Mouse (Mus musculus) cerebellum, adult 9-10 months (tissue): Measurements from ENCODE around the gene Chic2.

ENCODE experiments used
- DNase-seq: peaks from one replicate; pipeline ENCODE4 v3.0.0; 2022

The Chic2 gene

DNA sequence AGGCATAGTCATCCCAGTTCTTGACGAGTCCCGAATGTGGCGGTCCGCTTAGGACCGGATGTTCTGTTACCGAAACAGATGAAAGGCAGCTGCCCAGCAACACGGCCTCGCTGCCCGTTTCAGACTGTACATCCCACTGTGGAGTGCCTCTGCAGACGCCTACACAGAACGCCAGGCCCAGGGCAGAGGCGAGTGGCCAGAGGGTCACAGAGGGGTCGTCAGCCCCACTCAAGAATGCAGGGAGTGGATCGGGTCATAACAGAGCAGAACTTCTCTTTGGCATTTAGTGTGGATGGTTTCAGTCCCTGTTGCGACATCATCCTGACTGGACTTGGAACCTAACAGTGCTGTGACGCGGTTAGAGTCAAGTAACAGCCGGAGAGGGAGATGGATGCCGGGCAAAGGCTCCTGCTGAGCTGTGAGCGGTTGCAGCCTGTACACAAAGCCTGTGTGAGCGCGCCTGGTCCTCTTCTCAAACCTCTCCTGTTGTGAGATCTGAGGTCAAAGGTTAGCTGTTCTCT, 70.5 kb downstream of the Chic2 start:
- DNase-seq, result no peak

GRCm38 (mm10) chr5:74971418-74971817, 73.2 kb downstream of the Chic2 start:
- no peak for DNase-seq

DNA sequence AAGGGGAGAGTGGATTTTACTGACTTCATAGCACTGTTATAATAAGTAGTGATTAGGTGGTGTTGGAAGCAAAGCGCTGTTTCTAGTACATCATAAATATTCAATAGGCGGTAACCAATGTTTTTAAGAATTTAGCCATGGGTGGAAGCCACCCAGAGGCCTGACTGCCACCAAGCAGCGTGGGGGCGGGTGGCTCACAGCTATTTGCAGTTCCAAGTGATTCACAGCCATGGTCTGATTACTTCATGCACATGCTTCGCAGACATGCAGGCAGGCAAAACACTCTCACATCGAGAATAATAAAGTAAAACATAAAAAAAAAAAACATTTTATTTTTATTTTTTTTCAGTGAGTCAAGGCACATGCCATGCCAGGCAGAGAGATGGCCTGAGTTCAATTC, 75.2 kb downstream of the Chic2 start:
- no peak for DNase-seq

DNA sequence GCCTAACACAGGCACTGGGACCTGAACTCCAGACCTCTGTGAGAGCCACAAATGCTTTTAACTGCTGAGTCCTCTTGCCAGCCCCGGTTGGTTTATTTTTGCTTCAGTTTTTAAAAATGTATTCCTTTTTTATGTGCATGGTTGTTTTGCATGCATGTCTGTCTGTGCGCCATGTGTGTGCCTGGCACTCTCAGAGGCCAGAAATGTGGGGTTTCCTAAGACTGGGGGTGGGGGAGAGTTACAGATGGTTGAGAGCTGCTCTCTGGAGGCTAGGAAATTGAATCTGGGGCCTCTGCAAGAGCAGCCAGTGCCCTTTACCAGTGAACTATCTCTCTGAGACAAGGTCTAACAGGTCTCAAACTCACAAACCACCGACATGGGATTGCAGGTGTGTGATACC, 76.7 kb downstream of the Chic2 start:
- DNase-seq, result no peak

- DNase-seq, result no peak
These were observed 77.7 kb downstream of the Chic2 start for GRCm38 (mm10) chr5:74966891-74967290.

DNA sequence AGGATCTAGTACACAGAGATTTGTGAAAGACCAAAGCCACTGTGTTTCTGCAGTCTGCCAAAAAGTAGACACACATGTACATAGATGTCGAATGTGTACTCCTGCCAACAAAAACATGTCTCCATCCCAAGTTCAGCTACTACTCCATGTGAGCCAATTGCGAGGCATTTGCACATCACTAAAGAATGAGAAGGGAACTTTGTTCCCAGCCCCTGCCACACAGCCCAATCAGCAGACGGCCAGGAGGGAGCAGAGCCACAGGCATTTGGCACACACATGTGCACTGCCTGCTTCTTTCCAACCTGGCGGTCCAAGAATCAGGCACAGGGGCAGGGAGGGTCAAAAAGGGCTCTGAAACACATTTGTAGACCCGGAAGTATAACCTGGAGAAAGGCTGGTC, 81.8 kb downstream of the Chic2 start:
- no peak for DNase-seq

GRCm38 (mm10) chr5:74960840-74961543, 83.6 kb downstream of the Chic2 start:
- DNase-seq, result peak; percentile 23

DNA sequence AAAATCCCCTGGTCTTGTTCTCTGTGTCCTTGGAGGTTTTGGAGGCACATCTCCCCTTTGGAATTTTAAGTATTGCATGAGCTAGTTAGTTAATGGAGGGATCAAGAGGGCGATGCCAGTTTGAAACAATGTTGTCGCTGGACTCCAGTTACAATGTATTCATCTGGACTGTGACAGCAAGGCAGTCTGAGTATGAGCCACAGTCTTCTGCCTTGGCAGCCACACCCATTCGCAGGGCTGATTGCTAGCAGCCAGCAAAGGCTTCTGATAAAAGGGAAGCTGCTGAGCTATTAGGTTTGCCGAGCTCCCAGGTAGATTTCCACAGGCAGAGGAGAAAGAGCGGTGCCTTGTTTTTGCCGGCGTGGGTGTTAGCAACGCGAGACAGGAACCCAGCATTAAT, 84.3 kb downstream of the Chic2 start:
- no peak for DNase-seq

DNA sequence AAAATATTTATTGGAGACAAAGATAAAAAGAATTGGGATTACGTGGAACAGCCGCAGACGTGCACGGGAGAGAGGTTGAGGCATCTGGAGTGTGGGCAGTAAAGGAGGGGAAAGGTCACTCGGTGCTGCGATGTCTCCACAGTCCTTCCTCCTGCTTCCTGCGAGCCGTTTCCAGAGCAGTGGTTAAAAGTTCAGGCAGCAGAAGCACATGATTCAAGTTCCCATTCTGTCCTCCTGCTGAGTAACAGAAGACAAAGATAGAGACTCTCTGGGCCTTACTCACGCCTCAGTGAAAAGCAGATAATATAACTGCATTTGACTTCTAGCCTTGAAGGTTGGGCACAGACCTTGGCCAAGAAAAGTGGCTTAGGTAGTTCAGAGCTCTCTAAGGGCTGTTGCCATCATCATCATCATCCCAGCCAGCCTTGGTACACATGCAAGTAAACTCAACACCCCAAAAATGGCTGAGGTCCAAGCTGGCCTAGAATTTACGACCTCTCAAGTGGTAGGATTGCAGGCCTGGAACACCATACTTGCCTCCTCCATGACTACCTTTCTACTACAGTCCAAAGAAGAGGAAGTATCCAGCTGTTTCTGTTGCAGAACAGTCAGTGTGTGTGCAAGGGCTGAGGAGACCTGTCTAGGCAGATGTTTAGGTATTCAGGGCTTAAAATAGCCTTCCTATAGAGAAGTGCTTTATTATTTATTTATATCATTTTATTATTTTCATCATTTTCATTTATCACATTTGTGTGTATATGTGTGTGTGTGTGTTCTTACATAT, 87.1 kb downstream of the Chic2 start:
- DNase-seq, result no peak

DNA sequence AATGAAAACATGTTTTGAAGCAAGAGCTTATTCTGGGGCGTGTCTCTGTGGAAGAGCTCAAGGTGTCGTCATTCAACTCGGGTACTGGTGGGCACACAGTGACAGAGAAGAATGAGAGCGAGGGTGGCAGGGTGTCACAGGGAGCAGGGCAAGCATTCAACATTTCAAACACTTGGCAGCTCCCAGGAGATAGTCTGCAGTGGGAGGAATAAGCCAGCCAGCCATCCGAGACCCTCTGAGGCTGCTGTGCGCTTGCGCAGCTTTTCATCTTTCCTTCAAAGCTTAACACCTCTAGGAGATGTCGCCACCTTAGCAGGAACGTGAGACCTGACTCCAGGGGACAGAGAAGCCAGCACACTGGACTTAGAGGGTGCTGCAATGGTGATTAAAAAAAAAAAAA, 88.2 kb downstream of the Chic2 start:
- no peak for DNase-seq

GRCm38 (mm10) chr5:74955565-74955964, 89.0 kb downstream of the Chic2 start:
- DNase-seq, result no peak

DNA sequence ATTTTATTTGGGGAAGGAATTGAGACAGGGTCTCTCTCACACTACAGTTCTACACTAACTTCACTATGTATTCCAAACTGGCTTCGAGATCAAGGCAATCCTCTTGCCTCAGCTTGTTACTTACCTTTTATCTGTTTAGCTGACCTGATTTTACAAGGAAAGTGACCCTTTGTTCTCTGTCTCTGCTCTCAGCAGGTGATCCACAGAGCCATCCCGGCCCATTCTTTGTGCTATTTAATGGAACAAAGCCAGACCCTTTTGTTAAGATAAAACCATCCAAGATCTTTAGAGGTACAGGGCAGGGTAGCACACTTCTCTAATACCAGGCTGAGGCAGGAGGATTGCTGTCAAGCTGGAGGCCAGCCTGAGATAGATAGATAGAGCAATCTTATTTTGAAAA, 91.6 kb downstream of the Chic2 start:
- DNase-seq, result no peak

DNA sequence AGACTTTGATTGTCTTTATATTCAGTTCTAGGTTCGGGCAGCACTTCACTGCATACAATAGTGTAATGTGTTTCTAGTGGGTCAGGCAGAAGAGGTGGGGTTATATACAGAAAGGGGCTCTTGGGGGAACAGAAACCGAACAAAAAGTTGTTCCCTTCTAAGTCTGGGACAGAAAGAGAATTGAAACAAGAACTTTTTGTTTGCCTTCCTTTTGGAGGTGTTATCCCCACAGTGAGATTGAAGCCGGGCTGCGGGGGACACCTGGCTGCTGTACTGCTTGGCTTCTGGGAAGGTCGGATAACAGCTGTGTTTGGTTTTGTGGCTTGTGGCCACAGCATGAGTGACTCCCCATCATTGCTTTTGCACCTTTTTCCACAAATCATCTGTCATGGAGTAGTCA, 93.2 kb downstream of the Chic2 start:
- no peak for DNase-seq

GRCm38 (mm10) chr5:74949298-74949697, 95.3 kb downstream of the Chic2 start:
- DNase-seq, result no peak

- no peak for DNase-seq
These were observed 96.1 kb downstream of the Chic2 start for GRCm38 (mm10) chr5:74948482-74948881.
